Mouse (Mus musculus) lung, postnatal 0 days (tissue): Measurements from ENCODE around the gene Ergic1.

Experiments
- CTCF ChIP-seq: IDR thresholded peaks from 2 replicates; pipeline ENCODE4 v1.5.1; 2016; ENCODE audit warnings: antibody characterized with exemption, mild to moderate bottlenecking
- EP300 ChIP-seq: IDR thresholded peaks from 2 replicates; pipeline ENCODE4 v1.6.1; 2016; ENCODE audit warnings: antibody characterized with exemption, mild to moderate bottlenecking, control low read depth

DNA sequence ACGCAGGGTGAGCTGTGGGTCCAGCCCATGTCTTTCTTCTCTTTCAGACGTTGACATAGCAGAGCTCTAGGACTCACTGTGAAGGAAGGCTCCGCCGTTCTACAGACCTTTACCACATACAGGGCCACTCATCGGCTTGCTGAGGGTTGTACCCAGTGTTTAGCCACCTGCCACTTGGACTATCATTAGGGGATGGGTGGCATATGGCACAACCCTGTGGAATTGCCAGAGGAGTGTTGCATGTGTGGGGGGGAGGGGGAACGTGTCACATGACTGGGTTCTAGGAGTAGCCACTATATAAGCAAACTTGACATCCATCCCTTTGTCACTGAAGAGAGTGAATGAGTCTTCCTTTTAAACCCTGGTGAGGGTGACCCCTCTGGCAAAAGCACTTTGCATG lies 2.2 kb downstream of the Ergic1 start:
- TF ChIP-seq CTCF: no peak
- no peak for TF ChIP-seq EP300
